Mouse (Mus musculus) thymus, postnatal 0 days (tissue): ENCODE data around the gene Hsf5. TPM values are rescaled to one million over a fixed set of nuclear protein-coding genes. Genes with fewer than 3 reads are reported as not detected.

ENCODE experiments used
- DNase-seq: peaks from one replicate; pipeline ENCODE4 v3.0.0-alpha.2; 2015; ENCODE audit warnings: low spot score
- polyA plus RNA-seq: library from polyadenylated mRNA; unstranded; fragments of >200 nt; fragmentation: Nextera tagmentation; extraction: Ambion mirVana; gene quantifications from 2 replicates; pipeline ENCODE4 v1.2.1, GENCODE M21; 2015

The Hsf5 gene
- polyA plus RNA-seq, 1 experiment from 2014 or later: 0.10 TPM

GRCm38 (mm10) chr11:87686407-87686806 is 69.4 kb downstream of the Hsf5 start:
- DNase-seq: peak; percentile 44

GRCm38 (mm10) chr11:87687246-87688225 is 70.6 kb downstream of the Hsf5 start:
- no peak for DNase-seq

- no peak for DNase-seq
Measured at GRCm38 (mm10) chr11:87688478-87689203, 71.7 kb downstream of the Hsf5 start.

- no peak for DNase-seq
Measured at GRCm38 (mm10) chr11:87689402-87689808, 72.4 kb downstream of the Hsf5 start.

GRCm38 (mm10) chr11:87690054-87690740 is 73.2 kb downstream of the Hsf5 start:
- DNase-seq: no peak

- DNase-seq: no peak
Measured at GRCm38 (mm10) chr11:87697131-87697682, 80.2 kb downstream of the Hsf5 start.

GRCm38 (mm10) chr11:87698126-87698525 is 81.2 kb downstream of the Hsf5 start:
- no peak for DNase-seq

GRCm38 (mm10) chr11:87701108-87701507 is 84.1 kb downstream of the Hsf5 start:
- DNase-seq: no peak

GRCm38 (mm10) chr11:87701877-87702620 is 85.1 kb downstream of the Hsf5 start:
- DNase-seq: no peak

GRCm38 (mm10) chr11:87703654-87704053 is 86.7 kb downstream of the Hsf5 start:
- DNase-seq: no peak

- no peak for DNase-seq
Measured at GRCm38 (mm10) chr11:87704289-87704688, 87.3 kb downstream of the Hsf5 start.

- no peak for DNase-seq
Measured at GRCm38 (mm10) chr11:87707570-87707969, 90.6 kb downstream of the Hsf5 start.

GRCm38 (mm10) chr11:87708979-87709378 is 92.0 kb downstream of the Hsf5 start:
- no peak for DNase-seq

Other genes starting within 250 kb of the Hsf5 start
- 6.8 and 6.9 TPM in 2 replicates for gene Rad51c, start 212.2 kb upstream of the Hsf5 start, polyA plus RNA-seq
- gene Tex14, start 212.1 kb upstream of the Hsf5 start, polyA plus RNA-seq: 0.53 and 0.62 TPM in 2 replicates
- not detected in 2 replicates for gene Gm11492, start 50.5 kb upstream of the Hsf5 start, polyA plus RNA-seq
- gene Sept4, start 48.3 kb upstream of the Hsf5 start, polyA plus RNA-seq: 23.9 and 25.0 TPM in 2 replicates
- 19.6 and 21.1 TPM in 2 replicates for gene Mtmr4, start 25.0 kb upstream of the Hsf5 start, polyA plus RNA-seq
- gene Rnf43, start 45.6 kb downstream of the Hsf5 start, polyA plus RNA-seq: 5.2 and 6.8 TPM in 2 replicates
- 425 and 454 TPM in 2 replicates for gene Supt4a, start 120.4 kb downstream of the Hsf5 start, polyA plus RNA-seq
- gene Tspoap1, start 143.4 kb downstream of the Hsf5 start, polyA plus RNA-seq: 2.6 and 4.0 TPM in 2 replicates
- 5.0 and 6.2 TPM in 2 replicates for gene Mpo, start 176.4 kb downstream of the Hsf5 start, polyA plus RNA-seq
- 6.4 and 8.4 TPM in 2 replicates for gene Lpo, start 211.1 kb downstream of the Hsf5 start, polyA plus RNA-seq
- 4.9 and 6.7 TPM in 2 replicates for gene Mks1, start 236.1 kb downstream of the Hsf5 start, polyA plus RNA-seq